Mouse (Mus musculus) heart, postnatal 14 days (tissue): ENCODE data around the gene Nf2. TPM values are rescaled to one million over a fixed set of nuclear protein-coding genes. Genes with fewer than 3 reads are reported as not detected.
A peak's percentile ranks its signal among the peaks of the same experiment; 100 is the strongest.
"Not testable (repeated sequence)": the region's sequence is repeated elsewhere in the genome, so short reads cannot be mapped to it uniquely, and the experiment has no call there.

Experiments
- DNase-seq, 2 experiments: peaks; one replicate each; pipeline ENCODE4 v3.0.0; 2021 to 2022
- intact Hi-C: fragments of 180-260 bp; cut with DNase I; formaldehyde crosslinking; loops from one replicate; pipeline ENCODE4 v1.15.1; 2025
- total RNA-seq, 2 experiments: library from RNA; stranded (reverse); gene quantifications; 2 replicates each; pipeline ENCODE4 v1.2.3; 2021

Gene Nf2
- total RNA-seq, 2 experiments from 2014 or later, result 82.9 to 84.2 TPM

DNA sequence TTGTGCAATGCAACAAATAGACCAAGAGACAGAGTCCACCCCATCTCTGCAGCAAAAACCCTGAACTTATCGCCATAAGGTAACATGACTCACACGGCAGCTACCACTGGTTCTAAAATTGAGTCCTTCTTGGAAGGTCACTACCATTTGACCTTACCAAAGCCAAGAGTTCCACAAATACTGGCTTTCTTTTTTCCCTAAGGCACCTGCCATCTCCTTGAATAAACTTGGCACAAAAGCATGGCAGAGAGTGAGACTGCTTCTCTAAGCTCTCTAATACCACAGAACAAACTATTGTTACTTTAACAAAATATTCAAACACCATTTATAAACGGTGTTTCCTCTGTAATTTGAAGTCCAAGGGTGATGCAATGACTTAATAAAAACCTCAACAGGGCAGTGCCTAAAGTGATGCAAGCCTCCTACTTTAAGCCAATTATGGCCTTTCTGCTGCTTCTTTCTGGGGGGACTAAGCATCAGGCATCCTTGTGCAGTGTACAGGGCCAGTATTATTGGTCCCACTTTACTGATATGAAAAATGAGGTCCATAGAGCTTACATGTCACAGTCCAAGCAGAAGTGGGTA lies 8.3 kb downstream of the Nf2 start:
- intact Hi-C loops, result no loop called here
- DNase-seq, result no peak

DNA sequence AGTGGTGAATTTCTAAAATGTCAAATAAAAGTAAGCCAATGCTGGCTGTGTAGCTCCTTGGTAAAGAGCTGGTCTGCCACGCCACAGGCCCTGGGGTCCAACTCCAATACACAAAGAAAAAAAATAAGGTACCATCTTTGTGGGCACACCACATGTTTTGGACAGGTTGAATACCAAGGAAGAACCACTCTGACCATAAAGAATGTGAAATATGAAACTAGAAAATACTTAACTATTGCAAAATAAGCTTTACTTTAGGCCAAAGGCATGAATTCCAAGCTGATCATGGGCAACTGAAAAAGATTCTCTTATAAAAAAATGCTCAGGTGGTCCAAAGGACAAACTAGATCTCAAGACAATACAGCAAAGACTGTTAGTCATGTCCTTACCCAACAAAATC lies 11.1 kb downstream of the Nf2 start:
- no peak for DNase-seq
- intact Hi-C loops, result no loop called here

DNA sequence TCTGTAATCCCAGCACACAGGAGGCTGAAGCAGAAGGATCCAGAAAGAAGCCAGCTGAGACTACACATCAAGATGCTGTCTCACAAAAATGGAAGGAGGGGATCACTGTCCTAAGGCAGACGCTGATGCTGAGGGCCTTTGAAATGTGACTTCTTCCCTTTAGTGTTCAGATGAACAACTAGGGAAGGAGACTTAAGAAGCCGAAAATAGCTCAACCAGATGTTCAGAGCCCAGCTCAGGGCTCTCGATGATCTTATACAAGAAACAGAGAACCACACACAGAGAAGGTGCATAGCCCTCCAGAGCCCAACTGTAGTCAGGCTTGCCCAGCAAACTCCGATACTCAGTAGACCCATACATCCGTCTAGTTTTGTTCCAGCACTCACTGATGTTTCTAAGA lies 12.0 kb downstream of the Nf2 start:
- intact Hi-C loops, result no loop called here
- no peak for DNase-seq

DNA sequence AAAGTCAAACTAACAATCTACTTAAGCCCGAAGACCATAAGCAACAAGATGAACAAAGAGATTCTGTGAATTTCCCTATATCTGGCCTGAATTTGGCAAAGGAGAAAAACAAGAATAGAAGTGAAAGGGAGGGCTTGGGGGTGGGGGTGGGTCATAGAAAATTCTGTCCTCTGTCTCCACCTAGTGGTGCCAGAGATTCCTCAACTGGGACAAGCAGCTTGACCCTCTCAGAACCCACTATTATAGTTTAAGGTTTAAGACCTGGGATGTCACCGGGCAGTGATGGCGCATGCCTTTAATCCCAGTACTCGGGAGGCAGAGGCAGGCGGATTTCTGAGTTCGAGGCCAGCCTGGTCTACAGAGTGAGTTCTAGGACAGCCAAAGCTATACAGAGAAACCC lies 12.6 kb downstream of the Nf2 start:
- intact Hi-C loops, result no loop called here
- peak; percentile 50 to 69 for DNase-seq

DNA sequence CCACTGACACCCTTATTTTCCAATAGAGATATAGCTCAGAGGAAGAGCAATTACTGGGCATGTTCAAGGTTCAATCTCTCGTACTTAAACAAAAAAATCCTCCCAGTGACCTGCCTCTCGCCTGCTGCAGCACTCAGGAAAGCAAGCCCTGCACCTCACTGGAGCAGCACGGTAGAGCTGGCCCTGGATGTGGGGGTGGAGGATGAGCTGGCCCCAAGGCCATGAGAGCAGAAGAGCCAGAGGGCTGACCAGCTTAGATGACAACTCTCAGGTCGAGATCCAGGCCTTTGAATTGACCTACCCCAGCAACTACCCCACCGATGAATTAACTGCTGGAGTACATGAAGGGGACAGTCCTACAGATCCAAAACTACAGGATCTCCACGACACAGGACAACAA lies 13.9 kb downstream of the Nf2 start:
- intact Hi-C loops, result no loop called here
- no peak for DNase-seq

DNA sequence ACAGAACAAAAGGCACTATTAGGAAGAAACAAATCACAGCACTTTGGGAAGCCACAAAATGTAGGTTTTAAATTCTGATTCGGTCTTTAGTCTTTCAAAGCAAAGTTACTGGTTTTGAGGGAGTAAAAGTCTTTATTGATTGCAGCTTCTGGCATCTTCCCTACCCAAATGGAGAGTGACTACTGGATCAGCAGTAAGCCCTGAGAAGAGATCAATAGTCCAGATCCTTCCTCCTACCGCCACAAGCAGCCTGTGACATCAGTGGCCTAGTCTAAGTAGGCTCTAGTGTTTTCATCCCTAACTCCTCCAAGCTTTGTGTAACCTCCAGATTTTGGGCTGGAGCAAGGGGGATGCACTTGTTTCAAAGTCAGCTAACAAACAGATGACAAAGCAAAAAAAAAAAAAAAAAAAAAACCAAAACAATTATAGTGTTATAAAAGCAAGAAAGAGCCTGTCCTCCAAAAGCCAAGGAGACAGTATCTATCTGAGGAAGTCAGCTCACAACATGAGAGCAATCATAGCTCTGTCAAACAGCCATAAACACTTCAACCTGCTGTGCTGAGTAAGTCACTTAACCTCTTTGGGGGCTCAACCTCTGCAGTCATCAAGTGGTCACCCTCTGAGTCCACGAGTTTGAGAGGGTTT lies 15.9 kb downstream of the Nf2 start:
- intact Hi-C loops, result no loop called here
- no peak for DNase-seq

DNA sequence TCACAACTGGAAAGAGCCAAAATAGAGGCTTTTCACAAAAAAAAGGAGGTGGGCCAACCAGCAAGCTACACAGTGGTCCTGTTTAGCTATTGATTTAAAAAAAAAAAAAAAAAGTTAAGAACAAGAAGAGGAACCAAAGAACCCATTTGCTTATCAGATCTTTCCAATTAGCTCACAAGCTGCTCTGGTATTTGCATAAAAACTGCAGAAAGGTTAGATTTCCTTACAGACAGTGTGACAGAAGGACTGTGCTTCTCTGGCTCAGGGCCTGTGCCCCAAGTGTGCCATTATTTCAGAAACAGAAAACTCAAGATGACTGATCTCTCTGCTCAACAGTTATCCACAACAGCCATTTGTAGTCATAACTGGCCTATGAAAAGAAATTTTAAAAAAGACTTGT lies 18.3 kb downstream of the Nf2 start:
- intact Hi-C loops, result no loop called here
- no peak for DNase-seq

DNA sequence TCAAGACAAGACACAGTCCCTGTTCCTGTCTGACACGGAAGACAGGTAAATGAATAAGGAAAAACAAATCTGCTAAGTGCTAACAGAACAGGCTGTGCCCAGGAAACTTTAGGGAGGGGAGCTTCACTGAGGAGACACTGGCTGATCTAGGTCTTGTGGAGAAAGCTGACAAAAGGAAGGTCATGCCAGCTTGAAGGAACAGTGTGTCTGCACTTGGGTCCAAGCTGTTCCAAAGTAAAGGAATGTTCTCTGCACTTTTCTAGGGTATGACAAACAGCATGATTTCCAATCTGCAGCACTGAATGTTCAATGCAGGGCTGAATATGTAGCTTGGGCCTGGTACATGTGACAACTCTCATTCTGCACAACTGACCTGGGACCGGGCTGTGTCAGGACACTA lies 21.4 kb downstream of the Nf2 start:
- DNase-seq, result no peak
- intact Hi-C loops, result no loop called here

DNA sequence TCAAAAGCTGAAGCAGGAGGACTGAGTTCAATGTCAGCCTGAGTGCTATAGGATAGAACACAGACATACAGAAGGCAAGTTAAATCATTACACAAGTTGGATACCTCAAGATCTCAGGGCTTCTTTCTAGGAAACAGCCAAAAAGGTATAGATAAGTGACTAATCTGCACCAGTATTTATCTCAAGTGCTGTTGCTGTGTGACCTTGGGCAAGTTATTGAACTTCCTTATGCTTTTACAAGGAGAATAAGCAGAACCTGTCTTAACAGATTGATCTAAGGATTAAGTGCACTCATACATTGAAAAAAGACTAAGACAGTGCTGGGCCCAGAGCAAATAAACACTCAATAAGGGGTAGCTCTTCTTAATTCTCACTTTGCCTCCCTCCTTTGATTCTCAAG lies 22.0 kb downstream of the Nf2 start:
- DNase-seq, result no peak
- intact Hi-C loops, result no loop called here

DNA sequence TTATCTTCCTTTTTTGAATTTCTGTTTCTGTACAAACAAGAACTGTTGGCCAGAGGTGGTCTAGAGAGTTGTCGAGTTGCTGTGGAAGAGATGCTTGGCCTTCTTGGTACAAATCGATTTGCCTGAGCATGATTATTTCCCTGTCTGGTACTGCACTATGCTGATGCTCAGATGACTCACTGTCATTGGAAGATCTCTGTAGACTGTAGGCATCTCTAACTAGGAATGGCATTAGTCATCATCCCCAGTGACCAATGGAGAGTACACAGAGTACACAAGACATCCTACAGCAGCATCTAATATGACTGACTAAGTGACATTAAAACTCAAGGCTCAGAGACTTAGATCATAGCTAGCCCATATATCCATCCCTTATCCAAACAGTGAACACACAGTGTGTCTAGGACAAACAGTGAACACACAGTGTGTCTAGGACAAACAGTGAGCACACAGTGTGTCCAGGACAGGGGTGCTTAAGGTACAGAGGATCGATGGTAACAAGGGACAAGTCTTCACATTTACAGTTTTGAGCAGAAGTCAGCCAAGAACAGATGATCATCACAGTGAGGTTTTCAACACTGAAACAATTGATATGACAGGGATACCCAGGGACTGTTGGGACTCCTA lies 23.1 kb downstream of the Nf2 start:
- intact Hi-C loops, result no loop called here
- DNase-seq, result no peak

DNA sequence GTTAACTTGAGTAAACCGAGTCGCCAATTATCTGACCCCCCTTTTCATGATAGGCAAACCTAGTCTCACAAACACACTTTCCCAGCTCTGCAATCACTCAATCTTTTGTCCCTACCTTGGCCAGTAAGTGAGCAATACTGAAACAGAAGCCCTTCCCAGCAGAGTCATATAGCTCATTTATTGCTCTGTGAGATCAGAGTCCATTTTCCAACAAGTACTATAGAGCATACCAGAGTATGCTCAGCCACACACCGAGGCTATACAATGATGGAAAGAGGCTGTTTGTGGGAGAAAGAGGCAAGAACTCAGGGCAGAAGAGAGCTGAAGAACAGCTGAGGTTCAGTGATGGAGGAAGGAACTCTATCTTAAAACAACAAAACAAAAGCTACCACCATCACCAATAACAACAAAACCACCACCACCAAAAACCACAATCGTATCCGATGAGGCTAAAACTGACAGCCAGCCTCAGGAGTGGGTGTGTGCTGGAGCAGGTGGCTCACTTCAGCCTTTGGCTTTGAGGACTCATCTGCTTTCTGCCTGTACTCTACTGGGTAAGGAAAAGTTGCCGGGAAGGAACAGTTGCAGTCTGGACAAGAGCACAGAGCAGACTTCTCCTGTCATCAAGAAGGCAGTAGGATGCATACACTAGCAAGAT lies 25.6 kb downstream of the Nf2 start:
- intact Hi-C loops, result loop anchor here (5.0 kb wide), 1 partner anchor 386 kb away; no protein-coding TSS in a partner anchor
- DNase-seq, result no peak

DNA sequence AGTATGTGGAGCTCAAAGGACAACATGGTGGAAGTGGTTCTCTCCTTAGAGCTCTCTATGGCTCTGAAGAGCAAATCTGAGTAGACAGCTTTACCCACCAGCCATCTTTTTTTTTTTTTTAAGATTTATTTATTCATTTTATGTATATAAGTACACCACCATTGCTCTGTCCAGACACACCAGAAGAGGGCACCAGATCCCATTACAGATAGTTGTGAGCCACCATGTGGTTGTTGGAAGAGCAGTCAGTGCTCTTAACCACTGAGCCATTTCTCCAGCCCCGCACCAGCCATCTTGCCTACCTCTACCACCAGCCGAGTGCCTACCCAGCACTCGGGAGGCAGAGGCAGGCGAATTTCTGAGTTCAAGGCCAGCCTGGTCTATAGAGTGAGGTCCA lies 26.9 kb downstream of the Nf2 start:
- not testable (repeated sequence) for DNase-seq
- intact Hi-C loops, result loop anchor here (5.0 kb wide), 1 partner anchor 385 kb away; no protein-coding TSS in a partner anchor

DNA sequence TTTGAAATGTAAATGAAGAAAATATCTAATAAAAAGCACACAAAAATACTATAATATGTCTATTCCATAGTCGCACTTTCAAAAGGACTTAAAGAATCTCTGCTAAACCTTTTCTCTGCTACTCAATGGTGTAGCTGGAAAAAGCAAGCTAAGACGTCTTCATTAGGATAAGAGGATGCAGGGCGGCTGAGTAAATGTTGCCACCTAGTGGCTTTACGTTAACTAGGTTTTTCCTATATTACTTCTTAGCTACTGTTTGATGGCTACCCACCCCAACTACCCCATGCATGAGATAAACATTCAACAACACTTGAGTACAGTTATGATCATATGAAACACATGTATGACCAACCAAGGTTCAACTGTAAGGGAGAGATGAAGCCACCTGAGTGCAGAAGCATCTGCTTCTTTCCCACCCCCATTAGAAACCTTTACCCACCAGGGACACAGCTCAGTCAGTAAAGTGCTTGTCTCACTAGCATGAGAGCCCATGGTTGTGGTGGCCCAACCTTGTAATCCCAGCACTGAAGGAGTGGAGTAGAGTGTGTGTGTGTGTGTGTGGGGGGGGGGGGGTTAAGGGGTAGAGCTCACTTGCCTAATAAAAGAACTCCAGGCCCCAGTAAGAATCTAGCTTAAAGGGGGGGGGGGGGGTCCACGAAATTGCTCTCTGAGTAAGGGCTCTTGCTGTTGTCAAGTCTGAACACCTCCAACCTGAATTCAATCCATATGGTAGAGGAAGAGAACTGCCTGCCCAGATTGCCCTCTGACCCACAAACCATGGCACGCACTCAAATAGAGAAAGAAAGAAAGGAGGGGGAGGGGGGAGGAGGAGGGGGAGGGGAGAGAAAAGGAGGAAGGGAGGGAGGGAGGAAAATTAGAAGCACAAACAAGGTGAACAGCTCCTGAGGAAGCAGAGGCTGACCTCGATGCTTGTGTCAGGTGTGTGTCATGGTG lies 27.6 kb downstream of the Nf2 start:
- DNase-seq, result no peak
- intact Hi-C loops, result loop anchor here (5.0 kb wide), 1 partner anchor 384 kb away; no protein-coding TSS in a partner anchor

DNA sequence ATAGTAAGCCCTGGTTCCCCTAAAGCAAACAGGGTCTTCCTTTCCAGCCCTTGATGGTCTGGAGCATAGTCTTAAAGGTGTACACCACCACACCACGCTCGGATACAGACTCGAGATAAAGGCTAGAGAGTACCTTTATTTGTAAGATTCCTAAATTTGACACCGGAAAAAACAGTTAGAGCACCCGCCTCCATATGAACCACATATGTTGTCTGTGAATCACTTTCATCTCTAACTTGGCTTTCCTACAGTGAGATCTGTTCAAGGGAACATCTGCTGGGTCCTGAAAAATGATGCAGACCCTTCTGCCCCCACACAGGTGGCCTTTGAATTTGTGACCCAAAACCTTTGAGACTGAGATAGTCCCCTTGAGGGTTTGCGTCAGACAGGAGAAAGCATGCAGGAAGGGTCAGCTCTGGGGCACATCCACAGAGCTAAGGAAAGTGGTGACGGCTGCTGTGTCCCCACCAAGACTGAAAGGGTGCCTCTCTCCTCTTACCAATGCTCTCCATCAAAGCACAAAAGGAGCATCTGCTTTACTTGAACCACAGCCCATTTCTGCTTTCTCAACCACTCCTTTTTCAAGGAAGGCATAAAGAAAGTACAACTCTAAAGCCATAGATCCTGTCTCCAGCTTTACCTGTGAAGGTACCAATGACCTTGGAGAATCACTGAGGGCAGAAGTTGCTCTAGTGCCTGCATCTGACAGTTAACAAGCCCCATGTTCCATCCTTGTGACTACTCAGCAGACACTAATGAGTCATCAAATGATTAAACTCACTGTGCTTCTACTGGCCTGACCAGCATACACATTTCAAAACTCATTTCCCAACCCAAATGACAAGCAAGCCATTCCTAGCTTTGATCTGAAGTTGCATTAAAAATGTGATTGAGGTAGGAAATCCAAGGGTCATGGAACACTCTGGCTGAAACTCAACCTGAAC lies 34.6 kb downstream of the Nf2 start:
- intact Hi-C loops, result no loop called here
- DNase-seq, result no peak

DNA sequence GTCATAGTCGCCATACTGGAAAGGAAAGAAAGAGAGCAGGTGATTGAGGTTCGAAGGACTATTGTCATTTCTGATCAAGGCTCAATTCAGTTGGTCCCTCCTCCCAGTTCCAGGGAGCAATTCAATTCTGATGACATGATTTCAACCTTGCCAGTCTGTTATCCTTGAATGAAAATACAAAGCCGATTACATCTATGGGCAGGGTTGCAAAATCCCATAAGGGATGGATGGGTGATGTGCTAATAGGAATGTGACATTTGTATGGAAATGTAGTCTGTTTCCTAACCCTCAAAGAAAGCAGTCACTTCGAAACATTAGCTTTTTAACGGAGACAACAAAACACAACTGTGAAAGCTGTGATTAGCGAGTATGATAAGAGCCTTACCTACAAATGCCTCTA lies 41.0 kb downstream of the Nf2 start:
- no peak for DNase-seq
- intact Hi-C loops, result no loop called here

DNA sequence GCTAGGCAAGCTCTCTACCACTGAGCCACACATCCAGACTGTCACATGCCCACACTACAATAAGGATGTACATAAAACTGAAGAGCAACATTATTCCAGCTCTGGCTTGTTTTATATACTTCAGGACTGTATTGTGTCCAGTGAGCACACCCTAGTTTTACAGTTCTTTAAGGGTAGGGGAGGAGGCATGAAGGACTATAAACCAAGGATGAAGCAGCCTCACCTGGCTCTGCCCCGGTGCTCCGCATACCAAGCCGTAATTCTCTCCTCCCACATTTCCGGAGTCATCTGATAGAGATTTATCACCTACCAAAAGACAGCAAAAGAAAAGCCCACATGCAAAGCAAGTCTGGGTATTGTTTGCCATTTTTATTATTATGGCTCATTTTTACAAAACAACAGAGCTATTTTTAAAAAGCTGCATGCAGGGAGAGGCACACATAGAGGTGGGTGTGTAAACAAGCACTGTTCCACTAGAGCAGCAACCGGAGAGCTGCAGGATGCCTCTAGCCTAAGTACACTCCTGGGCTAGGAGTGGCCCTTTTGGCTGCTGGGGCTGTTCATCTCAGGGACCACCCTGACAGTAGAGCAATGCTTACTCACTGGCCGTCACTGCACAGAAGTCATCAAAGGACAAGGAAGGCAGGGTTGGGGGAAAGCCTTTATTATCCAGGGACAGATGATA lies 43.2 kb downstream of the Nf2 start:
- no peak for DNase-seq
- intact Hi-C loops, result no loop called here

DNA sequence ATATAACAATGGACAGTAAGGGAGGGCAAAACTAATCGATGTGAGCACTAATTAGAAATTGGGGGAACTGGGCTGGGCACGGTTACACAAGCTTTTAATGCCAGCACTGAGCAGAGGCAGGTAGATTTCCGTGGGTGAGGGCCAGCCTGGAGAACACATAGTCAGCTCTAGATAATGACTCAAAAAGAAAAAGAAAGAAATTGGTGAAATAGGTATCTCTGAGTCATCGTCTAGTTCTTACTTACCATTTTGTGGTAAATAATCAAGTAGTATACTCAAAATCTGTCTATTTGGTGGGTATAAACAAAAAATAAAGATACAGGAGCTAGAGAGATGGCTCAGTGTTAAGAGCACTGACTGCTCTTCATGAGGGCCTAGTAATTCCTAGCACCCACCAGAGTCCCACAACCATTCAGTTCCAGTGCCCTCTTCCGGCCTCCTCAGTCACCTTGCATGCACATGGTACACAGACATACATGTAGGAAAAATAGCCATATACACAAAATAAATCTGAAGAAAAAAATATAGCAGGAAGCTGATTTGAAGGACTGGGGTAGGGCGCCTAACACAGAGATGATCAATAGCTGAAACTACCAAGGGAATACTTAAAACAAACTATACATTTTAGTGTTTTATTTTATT lies 44.3 kb downstream of the Nf2 start:
- intact Hi-C loops, result no loop called here
- no peak for DNase-seq

DNA sequence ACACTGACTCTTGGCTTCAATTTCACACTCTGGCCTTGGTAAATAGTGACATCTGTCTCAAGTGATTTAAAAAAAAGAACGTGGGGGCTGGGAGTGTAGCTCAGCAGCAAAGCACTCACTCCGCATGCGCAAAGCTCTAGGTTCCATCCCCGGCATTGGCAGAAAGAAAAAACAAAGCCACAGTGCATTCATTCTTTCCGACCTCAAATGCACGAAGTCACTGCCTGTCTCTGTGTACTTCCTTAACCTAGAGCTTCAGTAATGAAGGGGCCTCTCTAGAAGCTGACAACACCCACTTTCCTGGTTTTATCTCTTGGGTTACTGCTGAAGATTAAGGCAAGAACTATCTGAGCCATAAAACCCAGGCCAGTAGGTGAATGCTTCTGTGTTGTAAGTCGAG lies 45.4 kb downstream of the Nf2 start:
- intact Hi-C loops, result no loop called here
- DNase-seq, result peak; percentile 6 to 29
